Comparison of ENCODE assay signal across 8 mouse cellular contexts in the genomic region with DNA sequence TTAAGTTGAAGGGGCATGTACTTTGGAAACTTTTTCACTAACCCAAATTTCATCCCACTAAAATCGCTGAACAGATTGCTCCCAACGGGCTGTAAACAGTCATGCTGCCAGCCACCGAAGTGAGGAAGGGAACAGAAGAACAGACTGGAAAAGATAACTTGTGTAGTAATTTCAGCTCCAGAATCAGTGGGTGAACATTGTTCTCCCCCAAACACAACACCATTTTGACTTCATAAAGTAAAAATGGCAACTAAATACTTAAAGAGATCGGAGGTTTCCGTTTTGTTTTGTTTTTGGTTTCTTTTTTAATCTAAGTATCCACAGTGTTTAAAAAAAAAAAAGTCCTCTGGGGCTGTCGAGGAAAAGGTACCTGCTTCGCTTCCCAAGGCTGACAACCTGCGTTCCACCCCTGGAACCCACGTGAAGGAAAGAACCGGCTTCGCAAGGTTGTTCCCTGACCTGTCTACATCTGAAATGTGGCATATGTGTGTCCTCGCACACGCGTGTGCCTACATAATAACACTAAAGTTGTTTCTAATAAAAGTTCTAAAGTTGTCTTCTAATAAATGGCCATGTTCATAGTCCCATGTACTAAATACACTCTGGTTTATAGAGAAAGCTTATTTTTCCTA. TPM values are rescaled to one million over a fixed set of nuclear protein-coding genes. Genes with fewer than 3 reads are reported as not detected.
DNase-seq lines count a peak whose midpoint lies in the region; ATAC-seq and TF ChIP-seq lines count a peak whose summit lies in the region.

No protein-coding gene starts in this region.

- DNase-seq in heart, adult 2 months = no peak
- DNase-seq in heart, postnatal 4 days = no peak
- DNase-seq in MEL-GATA-1-ER (ENCODE audit: extremely low read depth, low read depth) = peak; percentile 42
- DNase-seq in forebrain, postnatal 0 days = peak; percentile 43
- DNase-seq in spleen, adult 18-20 months = no peak
- DNase-seq in gastrocnemius, postnatal 10 days = no peak

- peaks cover 10% of the 10 kb centered on the region for H3K4me1 ChIP-seq in heart, adult 2 months (ENCODE audit: control insufficient read depth, insufficient read depth, low read length)
- no peaks in the 10 kb centered on the region for H3K4me1 ChIP-seq in forebrain, postnatal 0 days (ENCODE audit: insufficient read depth)
- H3K4me1 ChIP-seq in liver, embryonic 12.5 days = peaks cover 25% of the 10 kb centered on the region
- H3K4me1 ChIP-seq in small intestine, adult 2 months (ENCODE audit: control insufficient read depth, insufficient read depth, insufficient read length, low read length) = peaks cover 2% of the 10 kb centered on the region; the same call in 1 of the 2 replicates

- TF ChIP-seq POLR2A in heart, adult 2 months (IDR thresholded peaks at IDR 0.05; ENCODE audit: insufficient read depth, low read depth, low read length) = no peak
- no peak for TF ChIP-seq POLR2A in small intestine, adult 2 months (IDR thresholded peaks at IDR 0.05; ENCODE audit: low read depth, low read length)

- 29% methylated on average over 14 of the region's 14 CpGs for WGBS in heart, adult 2 months
- 45% methylated on average over 14 of the region's 14 CpGs for WGBS in forebrain, postnatal 0 days
- WGBS in liver, embryonic 12.5 days (ENCODE audit: insufficient replicate concordance) = 50% methylated on average over 14 of the region's 14 CpGs
- 21% methylated on average over 14 of the region's 14 CpGs for WGBS in small intestine, adult 2 months

- peak overlapping the region; percentile 74 for H3K4me2 ChIP-seq in forebrain, postnatal 0 days (ENCODE audit: low read depth)
- H3K4me2 ChIP-seq in liver, embryonic 12.5 days = peak overlapping the region; percentile 76

- intact Hi-C loops in heart, adult 2 months (cut with DNase I) = loop anchor here (5.0 kb wide), 4 partner anchors 36 to 321 kb away; a partner anchor contains a TSS

- no peaks in the 10 kb centered on the region for H3K27me3 ChIP-seq in heart, adult 2 months (ENCODE audit: control insufficient read depth, insufficient read depth, low read length)
- no peaks in the 10 kb centered on the region for H3K27me3 ChIP-seq in forebrain, postnatal 0 days (ENCODE audit: insufficient read depth, low read length)
- H3K27me3 ChIP-seq in liver, embryonic 12.5 days (replicated peaks) = no peaks in the 10 kb centered on the region
- H3K27me3 ChIP-seq in small intestine, adult 2 months (ENCODE audit: control insufficient read depth, insufficient read depth, low read length) = no peaks in the 10 kb centered on the region

- no peak for TF ChIP-seq EP300 in heart, adult 2 months (IDR thresholded peaks at IDR 0.05; ENCODE audit: insufficient read depth, low read depth, low read length)

- peak overlapping the region; percentile 96 for H3K27ac ChIP-seq in heart, adult 2 months
- H3K27ac ChIP-seq in forebrain, postnatal 0 days (ENCODE audit: low read depth, low read length) = no peak overlapping the region
- H3K27ac ChIP-seq in liver, embryonic 12.5 days = 0 out of 2 replicates have a peak overlapping the region, but pooled peaks have one; percentile 40
- peak overlapping the region; percentile 68 for H3K27ac ChIP-seq in small intestine, adult 2 months (ENCODE audit: insufficient read depth, low read depth, low read length)

- H3K79me2 ChIP-seq in heart, adult 2 months (replicated peaks; ENCODE audit: control insufficient read depth, insufficient read depth, low read length) = peaks cover 3% of the 10 kb centered on the region; the same call in 1 of the 2 replicates

- no peaks in the 10 kb centered on the region for H3K9me3 ChIP-seq in forebrain, postnatal 0 days (ENCODE audit: low read length)
- H3K9me3 ChIP-seq in liver, embryonic 12.5 days (replicated peaks) = no peaks in the 10 kb centered on the region

- peaks cover 2% of the 10 kb centered on the region; the same call in 1 of the 2 replicates for H3K36me3 ChIP-seq in heart, adult 2 months (ENCODE audit: control insufficient read depth, insufficient read depth, low read length)
- no peaks in the 10 kb centered on the region for H3K36me3 ChIP-seq in forebrain, postnatal 0 days (ENCODE audit: insufficient read depth)
- no peaks in the 10 kb centered on the region for H3K36me3 ChIP-seq in liver, embryonic 12.5 days
- H3K36me3 ChIP-seq in small intestine, adult 2 months (ENCODE audit: control insufficient read depth, insufficient read depth, low read length) = no peaks in the 10 kb centered on the region

- ATAC-seq in forebrain, postnatal 0 days = no peak
- no peak for ATAC-seq in liver, embryonic 12.5 days

- TF ChIP-seq CTCF in heart, adult 2 months (IDR thresholded peaks at IDR 0.05) = no peak
- TF ChIP-seq CTCF in forebrain, postnatal 0 days (IDR thresholded peaks at IDR 0.05; ENCODE audit: low read depth) = no peak
- TF ChIP-seq CTCF in small intestine, adult 2 months (IDR thresholded peaks at IDR 0.05; ENCODE audit: extremely low read depth, insufficient read length, insufficient replicate concordance, low read depth, low read length) = no peak

- no peak overlapping the region; the same call in 1 of the 2 replicates for H3K9ac ChIP-seq in heart, adult 2 months (ENCODE audit: low read depth, low read length)
- no peak overlapping the region for H3K9ac ChIP-seq in forebrain, postnatal 0 days
- peak overlapping the region; percentile 56; the same call in 1 of the 2 replicates for H3K9ac ChIP-seq in liver, embryonic 12.5 days

- peak overlapping the region; percentile 69 for H3K4me3 ChIP-seq in heart, adult 2 months
- H3K4me3 ChIP-seq in forebrain, postnatal 0 days (ENCODE audit: low read depth, low read length) = 0 out of 2 replicates have a peak overlapping the region, but pooled peaks have one; percentile 88
- peak overlapping the region; percentile 91 for H3K4me3 ChIP-seq in liver, embryonic 12.5 days
- peak overlapping the region; percentile 41 for H3K4me3 ChIP-seq in small intestine, adult 2 months (ENCODE audit: low read depth, low read length)

RNA-seq across cellular contexts. Expression of a gene that starts 1.3 kb away (rescaled TPM):
- 10 to 100 TPM; 33.7 to 38.5 TPM for total RNA-seq in heart, adult 2 months (2021)
- 21.3 and 33.1 TPM in 2 replicates for polyA plus RNA-seq in heart, adult 2 months (2012; rRNA removed)
- 10 to 100 TPM; 28.2 to 30.3 TPM for total RNA-seq in heart, postnatal 4 days (2021)
- total RNA-seq in forebrain, postnatal 0 days (2014; rRNA removed) = 29.8 and 30.4 TPM in 2 replicates
- polyA plus RNA-seq in forebrain, postnatal 0 days (2015; fragmentation: Nextera tagmentation; extraction: Ambion mirVana) = 3.6 and 5.6 TPM in 2 replicates
- polyA plus RNA-seq in liver, embryonic 12.5 days (2016; fragmentation: Nextera tagmentation; extraction: Ambion mirVana) = 4.9 and 5.2 TPM in 2 replicates
- polyA plus RNA-seq in small intestine, adult 2 months (2012; rRNA removed) = 4.3 and 12.0 TPM in 2 replicates
- 10 to 100 TPM; 31.3 to 35.6 TPM for total RNA-seq in gastrocnemius, postnatal 10 days (2021)

RNA-seq across cellular contexts. Expression of a gene that starts 41.8 kb away (rescaled TPM):
- total RNA-seq in heart, adult 2 months (2021) = 10 to 100 TPM; 41.9 to 49.4 TPM
- 13.8 and 33.4 TPM in 2 replicates for polyA plus RNA-seq in heart, adult 2 months (2012; rRNA removed)
- 10 to 100 TPM; 23.5 to 23.8 TPM for total RNA-seq in heart, postnatal 4 days (2021)
- 12.3 and 13.3 TPM in 2 replicates for total RNA-seq in forebrain, postnatal 0 days (2014; rRNA removed)
- polyA plus RNA-seq in forebrain, postnatal 0 days (2015; fragmentation: Nextera tagmentation; extraction: Ambion mirVana) = 5.7 and 8.5 TPM in 2 replicates
- polyA plus RNA-seq in liver, embryonic 12.5 days (2016; fragmentation: Nextera tagmentation; extraction: Ambion mirVana) = 19.8 and 20.6 TPM in 2 replicates
- 5.7 and 17.8 TPM in 2 replicates for polyA plus RNA-seq in small intestine, adult 2 months (2012; rRNA removed)
- 10 to 100 TPM; 31.1 to 32.6 TPM for total RNA-seq in gastrocnemius, postnatal 10 days (2021)

RNA-seq across cellular contexts. Expression of a gene that starts 41.8 kb away (rescaled TPM):
- 10 to 100 TPM; 31.5 to 34.7 TPM for total RNA-seq in heart, adult 2 months (2021)
- 22.5 and 56.1 TPM in 2 replicates for polyA plus RNA-seq in heart, adult 2 months (2012; rRNA removed)
- 10 to 100 TPM; 16.9 to 21.2 TPM for total RNA-seq in heart, postnatal 4 days (2021)
- 16.1 and 19.9 TPM in 2 replicates for total RNA-seq in forebrain, postnatal 0 days (2014; rRNA removed)
- polyA plus RNA-seq in forebrain, postnatal 0 days (2015; fragmentation: Nextera tagmentation; extraction: Ambion mirVana) = 23.0 and 25.7 TPM in 2 replicates
- 20.7 and 23.8 TPM in 2 replicates for polyA plus RNA-seq in liver, embryonic 12.5 days (2016; fragmentation: Nextera tagmentation; extraction: Ambion mirVana)
- polyA plus RNA-seq in small intestine, adult 2 months (2012; rRNA removed) = 7.9 and 9.4 TPM in 2 replicates
- total RNA-seq in gastrocnemius, postnatal 10 days (2021) = 10 to 100 TPM in 1 of 2 experiments, 1 to 10 TPM in 1; 8.4 to 12.1 TPM

Comparison
In these comparisons a context has a peak if more than half of its experiments do, and no peak if none do; other contexts are left out.
1. DNase-seq: peak in MEL-GATA-1-ER (single experiment) and forebrain, postnatal 0 days (single experiment); none in heart, adult 2 months (0 of 2), heart, postnatal 4 days (single experiment), spleen, adult 18-20 months (0 of 2) and gastrocnemius, postnatal 10 days (single experiment).
2. H3K4me3 ChIP-seq: peak in every context shown above with its lines; median percentile 91 in liver, embryonic 12.5 days; 88 in forebrain, postnatal 0 days; 69 in heart, adult 2 months; 41 in small intestine, adult 2 months.